Mouse (Mus musculus) hindbrain, embryonic 11.5 days (tissue): ENCODE data around the gene Srp68. TPM values are rescaled to one million over a fixed set of nuclear protein-coding genes. Genes with fewer than 3 reads are reported as not detected.

Experiments used
- ATAC-seq: fragments of 200-750 bp; cut with Nextera tagmentation; 2 replicates; pipeline ENCODE4 v1.8.0; 2017; ENCODE audit warnings: mild to moderate bottlenecking, moderate TSS enrichment, moderate library complexity; ENCODE audit not compliant: low FRiP score
- DNase-seq: peaks from one replicate; pipeline ENCODE4 v3.0.0-alpha.2; 2015; ENCODE audit warnings: low spot score
- H3K27ac ChIP-seq: fragments of 300-500 bp; sonication (generic); 2 replicates; pipeline ENCODE4 v1.5.1; 2014; ENCODE audit warnings: mild to moderate bottlenecking, low read depth, low read length
- H3K27me3 ChIP-seq: fragments of 300-500 bp; sonication (generic); 2 replicates; pipeline ENCODE4 v1.6.1; 2014; ENCODE audit warnings: mild to moderate bottlenecking, low read length, moderate library complexity, mixed read lengths; ENCODE audit not compliant: control insufficient read depth, insufficient read depth
- H3K36me3 ChIP-seq: fragments of 300-500 bp; sonication (generic); 2 replicates; pipeline ENCODE4 v1.6.1; 2014; ENCODE audit warnings: mild to moderate bottlenecking, low read length, moderate library complexity, mixed read lengths; ENCODE audit not compliant: control insufficient read depth, insufficient read depth
- H3K4me1 ChIP-seq: fragments of 300-500 bp; sonication (generic); replicated peaks from 2 replicates; pipeline ENCODE4 v1.6.1; 2014; ENCODE audit warnings: low read length, mixed read lengths; ENCODE audit not compliant: control insufficient read depth, insufficient read depth
- H3K4me2 ChIP-seq: fragments of 300-500 bp; sonication (generic); replicated peaks from 2 replicates; pipeline ENCODE4 v1.6.1; 2014; ENCODE audit warnings: mild to moderate bottlenecking, low read depth, low read length
- H3K4me3 ChIP-seq: fragments of 300-500 bp; sonication (generic); 2 replicates; pipeline ENCODE4 v1.5.1; 2014; ENCODE audit warnings: low read depth, low read length
- H3K9ac ChIP-seq: fragments of 300-500 bp; sonication (generic); 2 replicates; pipeline ENCODE4 v1.6.1; 2014; ENCODE audit warnings: low read depth, low read length
- H3K9me3 ChIP-seq: fragments of 300-500 bp; sonication (generic); 2 replicates; pipeline ENCODE4 v1.6.1; 2016; ENCODE audit warnings: low read length; ENCODE audit not compliant: control insufficient read depth
- WGBS: fragments of 180-500 bp; shearing (Covaris S2); extraction: QIAGEN DNeasy Blood & Tissue Kit; methylation state at CpG from one replicate; pipeline ENCODE4 v1.1.7; 2014; 5-methylcytosine and 5-hydroxymethylcytosine counted together
- polyA plus RNA-seq: library from polyadenylated mRNA; unstranded; fragments of >200 nt; fragmentation: Nextera tagmentation; extraction: Ambion mirVana; gene quantifications from 2 replicates; pipeline ENCODE4 v1.2.1, GENCODE M21; 2014

The Srp68 gene
- polyA plus RNA-seq, 1 experiment from 2014 or later: 74.0 TPM

DNA sequence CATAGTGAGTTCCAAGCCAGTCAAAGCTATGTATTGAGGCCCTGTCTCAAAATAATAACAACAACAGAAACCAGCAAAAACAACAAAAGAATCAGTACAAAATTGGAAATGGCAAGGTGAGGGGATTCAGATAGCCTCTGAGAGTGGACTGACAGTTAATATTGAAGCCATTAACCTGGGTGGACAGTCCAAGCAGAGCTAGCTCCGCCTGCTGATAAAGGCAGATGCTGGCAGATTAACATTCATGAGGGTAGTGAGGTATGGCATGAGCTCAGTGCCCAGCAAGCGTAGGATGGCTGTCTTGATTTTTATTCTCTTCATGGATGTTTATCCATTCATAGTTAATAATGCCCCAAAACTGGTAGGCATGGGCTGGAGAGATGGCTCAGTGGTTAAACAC is 72.9 kb downstream of the Srp68 start:
- WGBS: 85% methylated on average over 2 of the region's 2 CpGs
- no peak for ATAC-seq
- H3K27me3 ChIP-seq: no peaks in the 10 kb centered on the region

DNA sequence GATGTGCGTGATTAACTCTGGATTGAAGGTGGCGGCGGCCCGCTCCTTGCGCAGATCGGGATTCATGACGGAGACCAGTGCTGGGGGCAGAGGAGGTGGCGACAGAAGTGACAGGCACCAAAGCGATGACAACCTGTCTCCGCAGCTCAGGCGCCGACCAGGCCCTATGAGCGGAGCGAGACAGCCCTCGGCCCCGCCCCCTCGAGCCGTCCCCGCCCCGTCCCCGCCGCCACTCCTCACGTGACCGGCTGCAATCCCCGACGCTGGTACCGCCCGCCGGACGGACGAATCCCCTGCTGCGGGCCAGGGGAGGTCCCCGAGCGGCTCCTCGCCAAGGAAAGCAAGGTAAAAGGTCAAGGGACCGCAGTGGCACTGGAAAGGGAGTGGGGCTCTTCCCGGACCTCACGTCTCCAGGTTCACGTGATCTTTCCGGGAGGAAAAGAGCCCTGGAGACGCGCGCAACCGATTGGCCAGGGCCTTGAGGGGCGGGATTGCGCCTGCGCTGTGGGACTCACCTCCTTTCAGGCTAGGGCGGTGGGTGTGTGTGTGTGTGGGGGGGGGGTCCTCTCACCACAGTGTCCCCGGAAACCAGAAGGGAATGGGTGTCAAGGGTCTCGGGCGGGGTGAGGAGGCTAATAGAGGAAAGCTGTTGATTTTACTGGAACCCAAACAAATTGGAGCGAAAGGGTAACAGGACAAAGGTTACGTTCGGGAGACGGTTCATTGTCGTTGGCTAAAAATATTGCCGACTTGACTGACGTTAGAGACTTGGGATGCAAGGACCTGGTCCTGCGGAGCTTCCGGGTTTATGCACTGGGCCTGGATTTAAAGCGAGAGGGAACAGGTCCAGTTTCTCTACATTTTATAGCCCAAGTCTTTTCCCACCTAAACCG is 75.1 kb downstream of the Srp68 start, which contains the start of the genes Ten1 and Acox1:
Gene Ten1 (plus strand): TSS at position 217 of the 893 bp plus-strand sequence.
Gene Acox1 (minus strand): TSS at position 407 of the 893 bp plus-strand sequence.
- H3K9me3 ChIP-seq: no peaks in the 10 kb centered on the region
- H3K27ac ChIP-seq: peak within 1 kb of the TSS; percentile 97
- peak within 1 kb of the TSS; percentile 83 for H3K4me2 ChIP-seq
- under 1% methylated on average over 59 of the region's 62 CpGs for WGBS
- H3K27me3 ChIP-seq: no peaks in the 10 kb centered on the region
- ATAC-seq (peak; percentile 99), DNase-seq (peak; percentile 98)
- no peaks in the 10 kb centered on the region for H3K36me3 ChIP-seq
- peak within 1 kb of the TSS; percentile 88 for H3K9ac ChIP-seq
- H3K4me1 ChIP-seq: no peaks in the 10 kb centered on the region
- peak within 1 kb of the TSS; percentile 82 for H3K4me3 ChIP-seq

More for the DNA sequence above, 72.9 kb downstream of the Srp68 start:
- no peaks in the 10 kb centered on the region for H3K4me1 ChIP-seq
- no peak for DNase-seq
- no peaks in the 10 kb centered on the region for H3K9me3 ChIP-seq
- H3K4me2 ChIP-seq: no peak overlapping the region
- no peaks in the 10 kb centered on the region for H3K36me3 ChIP-seq
- H3K9ac ChIP-seq: no peak overlapping the region
- H3K4me3 ChIP-seq: no peak overlapping the region
- H3K27ac ChIP-seq: no peak overlapping the region

- H3K9me3 ChIP-seq: no peaks in the 10 kb centered on the region
- no peaks in the 10 kb centered on the region for H3K36me3 ChIP-seq
- peak overlapping the region; percentile 88 for H3K9ac ChIP-seq
- no peaks in the 10 kb centered on the region for H3K4me1 ChIP-seq
- no peak for DNase-seq
- no peaks in the 10 kb centered on the region for H3K27me3 ChIP-seq
- H3K4me3 ChIP-seq: peak overlapping the region; percentile 82
- H3K27ac ChIP-seq: peak overlapping the region; percentile 97
- ATAC-seq: no peak
- WGBS: 30% methylated on average over 13 of the region's 13 CpGs
- H3K4me2 ChIP-seq: peak overlapping the region; percentile 83
Measured at GRCm38 (mm10) chr11:116198132-116198531, 75.9 kb downstream of the Srp68 start.

DNA sequence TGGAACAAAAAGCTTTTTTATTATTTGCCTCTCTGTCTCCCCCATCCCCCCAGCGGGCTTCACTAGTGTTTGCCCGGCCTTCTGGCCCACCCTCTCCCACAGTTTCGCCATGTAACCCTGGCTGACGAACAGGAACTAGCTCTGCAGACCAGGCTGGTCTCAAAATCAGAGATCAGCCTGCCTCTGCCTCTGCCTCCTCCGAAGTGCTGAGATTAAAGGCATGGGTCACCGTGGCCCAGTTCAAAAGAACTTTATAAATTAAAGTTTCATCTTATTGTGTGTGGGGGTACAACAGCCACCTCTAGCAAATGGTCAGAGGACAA is 76.5 kb downstream of the Srp68 start:
- no peak overlapping the region for H3K4me3 ChIP-seq
- H3K27me3 ChIP-seq: no peaks in the 10 kb centered on the region
- H3K4me1 ChIP-seq: no peaks in the 10 kb centered on the region
- DNase-seq (no peak), ATAC-seq (no peak)
- H3K27ac ChIP-seq: no peak overlapping the region
- 90% methylated on average over 6 of the region's 6 CpGs for WGBS
- 0 out of 2 replicates have a peak overlapping the region, but pooled peaks have one; percentile 1 for H3K4me2 ChIP-seq
- no peaks in the 10 kb centered on the region for H3K9me3 ChIP-seq
- H3K36me3 ChIP-seq: no peaks in the 10 kb centered on the region
- peak overlapping the region; percentile 24; the same call in 1 of the 2 replicates for H3K9ac ChIP-seq

GRCm38 (mm10) chr11:116196866-116197583 is 77.0 kb downstream of the Srp68 start:
- Histone ChIP-seq H3K9ac (peak overlapping the region; percentile 24; the same call in 1 of the 2 replicates), H3K9me3 (no peaks in the 10 kb centered on the region), H3K27me3 (no peaks in the 10 kb centered on the region), H3K36me3 (no peaks in the 10 kb centered on the region), H3K4me2 (0 out of 2 replicates have a peak overlapping the region, but pooled peaks have one; percentile 1), H3K4me1 (no peaks in the 10 kb centered on the region), H3K27ac (no peak overlapping the region), H3K4me3 (no peak overlapping the region)
- WGBS: 94% methylated on average over 18 of the region's 18 CpGs
- no peak for ATAC-seq
- DNase-seq: no peak

DNA sequence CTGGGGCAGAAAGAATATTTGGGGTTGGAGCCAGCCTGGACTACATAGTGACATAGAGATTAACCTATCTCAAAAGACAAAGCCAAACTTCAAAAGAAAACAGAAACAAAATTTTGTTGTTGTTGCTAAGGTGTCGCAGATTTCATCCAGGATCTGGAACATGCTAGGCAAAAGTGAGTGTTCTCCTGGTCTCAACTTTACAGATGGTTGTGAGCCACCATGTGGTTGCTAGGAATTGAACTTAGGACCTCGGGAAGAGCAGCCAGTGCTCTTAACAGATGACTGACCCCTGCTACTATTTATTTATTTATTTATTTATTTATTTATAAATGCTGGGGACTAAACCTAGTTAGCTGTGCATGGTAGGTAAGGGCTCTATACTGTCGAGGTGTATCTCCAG is 77.7 kb downstream of the Srp68 start:
- no peak for ATAC-seq
- Histone ChIP-seq H3K4me3 (no peak overlapping the region), H3K36me3 (no peaks in the 10 kb centered on the region), H3K9me3 (no peaks in the 10 kb centered on the region), H3K9ac (no peak overlapping the region), H3K4me1 (no peaks in the 10 kb centered on the region), H3K4me2 (no peak overlapping the region), H3K27me3 (no peaks in the 10 kb centered on the region), H3K27ac (no peak overlapping the region)
- no peak for DNase-seq
- 90% methylated on average over 3 of the region's 3 CpGs for WGBS

DNA sequence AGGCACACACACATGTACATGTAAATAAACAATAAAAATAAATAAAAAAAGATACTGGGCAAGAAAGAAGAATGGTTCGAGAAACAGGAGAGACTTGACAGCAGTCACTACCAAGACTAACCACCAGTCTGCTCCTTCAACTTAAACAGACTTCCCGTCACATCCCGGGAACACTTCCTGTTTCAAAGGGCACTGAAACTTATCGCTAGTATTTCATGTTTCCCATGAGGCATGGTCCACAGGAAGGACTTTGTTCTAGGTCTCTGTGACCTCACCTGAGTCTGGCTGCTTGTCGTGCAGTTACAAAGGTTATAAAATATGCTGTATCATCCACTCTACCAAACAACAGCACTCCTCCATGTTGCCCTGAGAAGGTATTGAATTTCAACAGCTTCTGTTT is 78.8 kb downstream of the Srp68 start:
- no peaks in the 10 kb centered on the region for H3K27me3 ChIP-seq
- ATAC-seq (no peak), DNase-seq (no peak)
- no peaks in the 10 kb centered on the region for H3K4me1 ChIP-seq
- no peak overlapping the region for H3K4me2 ChIP-seq
- H3K9ac ChIP-seq: no peak overlapping the region
- no peak overlapping the region for H3K4me3 ChIP-seq
- no peaks in the 10 kb centered on the region for H3K9me3 ChIP-seq
- no peak overlapping the region for H3K27ac ChIP-seq
- H3K36me3 ChIP-seq: no peaks in the 10 kb centered on the region
- 76% methylated on average over 5 of the region's 5 CpGs for WGBS
